Mouse (Mus musculus) right cerebral cortex, postnatal 36 days (tissue): ENCODE results near the gene Hoxc9.

ENCODE experiments used
- DNase-seq, 2 experiments: peaks; one replicate each; pipeline ENCODE4 v3.0.0; 2022; ENCODE audit warnings: low spot score in 2 of 2, mixed read lengths in 1 of 2

Gene Hoxc9

GRCm38 (mm10) chr15:102998608-102999182 is 22.5 kb downstream of the Hoxc9 start:
- DNase-seq, result no peak

GRCm38 (mm10) chr15:102999183-102999831 is 23.1 kb downstream of the Hoxc9 start:
- DNase-seq, result no peak

- no peak for DNase-seq
Observed at GRCm38 (mm10) chr15:102999955-103000354, 23.7 kb downstream of the Hoxc9 start.

GRCm38 (mm10) chr15:103000501-103000901 is 24.3 kb downstream of the Hoxc9 start:
- DNase-seq, result no peak

- DNase-seq, result no peak
Observed at GRCm38 (mm10) chr15:103001370-103001769, 25.1 kb downstream of the Hoxc9 start.

GRCm38 (mm10) chr15:103002156-103002555 is 25.9 kb downstream of the Hoxc9 start:
- DNase-seq, result no peak

GRCm38 (mm10) chr15:103002821-103003448 is 26.7 kb downstream of the Hoxc9 start:
- no peak for DNase-seq

- DNase-seq, result no peak
Observed at GRCm38 (mm10) chr15:103005308-103005707, 29.1 kb downstream of the Hoxc9 start.

- DNase-seq, result no peak
Observed at GRCm38 (mm10) chr15:103005797-103006196, 29.6 kb downstream of the Hoxc9 start.

- DNase-seq, result no peak
Observed at GRCm38 (mm10) chr15:103006326-103006725, 30.1 kb downstream of the Hoxc9 start.

GRCm38 (mm10) chr15:103009265-103010111 is 33.2 kb downstream of the Hoxc9 start:
- no peak for DNase-seq

- DNase-seq, result no peak
Observed at GRCm38 (mm10) chr15:103010112-103010846, 34.0 kb downstream of the Hoxc9 start.

GRCm38 (mm10) chr15:103010847-103011555 is 34.8 kb downstream of the Hoxc9 start:
- no peak for DNase-seq

GRCm38 (mm10) chr15:103011928-103012486 is 35.8 kb downstream of the Hoxc9 start:
- no peak for DNase-seq

- no peak for DNase-seq
Observed at GRCm38 (mm10) chr15:103013238-103013984, 37.2 kb downstream of the Hoxc9 start.

GRCm38 (mm10) chr15:103014166-103015008 is 38.1 kb downstream of the Hoxc9 start:
- no peak for DNase-seq

- no peak for DNase-seq
Observed at GRCm38 (mm10) chr15:103015009-103015399, 38.8 kb downstream of the Hoxc9 start.

GRCm38 (mm10) chr15:103015406-103016166 is 39.3 kb downstream of the Hoxc9 start:
- DNase-seq, result no peak
